Mouse (Mus musculus): ENCODE data around the gene Atxn3. TPM values are rescaled to one million over a fixed set of nuclear protein-coding genes. Genes with fewer than 3 reads are reported as not detected.
A peak's percentile ranks its signal among the peaks of the same experiment; 100 is the strongest.

Gene Atxn3
- polyA plus RNA-seq, 1 experiment from 2014 or later: 13.1 TPM

DNA sequence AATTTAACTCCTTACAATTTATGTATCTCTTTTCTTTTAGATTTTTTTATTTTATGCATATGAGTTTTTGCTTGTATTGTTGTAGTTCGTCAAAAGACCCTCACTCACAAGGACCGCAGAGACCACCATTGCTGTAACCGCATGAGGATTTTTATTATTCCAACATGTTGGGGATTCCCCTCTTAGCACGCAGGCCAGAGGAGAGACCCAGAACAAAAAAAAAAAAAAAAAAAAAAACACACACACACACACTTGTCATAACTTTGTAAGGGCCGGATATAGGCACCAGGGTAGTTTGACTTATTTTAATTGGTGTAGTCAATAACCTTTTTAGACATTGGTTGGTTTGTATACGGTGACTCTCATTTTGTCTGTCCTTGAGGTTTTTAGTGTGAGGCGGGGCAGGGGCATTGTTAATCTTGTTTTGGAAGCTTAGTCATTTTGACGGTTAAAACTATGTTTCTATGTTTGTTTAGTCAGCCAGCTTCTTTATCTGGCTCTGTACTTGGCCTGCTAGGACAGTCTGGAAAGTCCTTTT, 21.2 kb upstream of the Atxn3 start:
- Histone ChIP-seq H3K4me3 (ENCODE audit: low read depth, low read length) (no peak overlapping the region), H3K27me3 (replicated peaks; ENCODE audit: control insufficient read depth, insufficient read depth, low read length) (no peaks in the 10 kb centered on the region), H3K9ac (ENCODE audit: low read length) (no peak overlapping the region), H3K4me2 (ENCODE audit: low read length) (no peak overlapping the region), H3K36me3 (ENCODE audit: control insufficient read depth, insufficient read depth, low read length) (peaks cover 18% of the 10 kb centered on the region), H3K9me3 (replicated peaks; ENCODE audit: control insufficient read depth, low read length) (no peaks in the 10 kb centered on the region), H3K27ac (ENCODE audit: low read depth, low read length) (no peak overlapping the region), H3K4me1 (ENCODE audit: control insufficient read depth, insufficient read depth, low read length) (peaks cover 16% of the 10 kb centered on the region)
- no peak for DNase-seq (ENCODE audit: low spot score)
- WGBS: 92% methylated on average over 8 of the region's 8 CpGs
- no peak for ATAC-seq

DNA sequence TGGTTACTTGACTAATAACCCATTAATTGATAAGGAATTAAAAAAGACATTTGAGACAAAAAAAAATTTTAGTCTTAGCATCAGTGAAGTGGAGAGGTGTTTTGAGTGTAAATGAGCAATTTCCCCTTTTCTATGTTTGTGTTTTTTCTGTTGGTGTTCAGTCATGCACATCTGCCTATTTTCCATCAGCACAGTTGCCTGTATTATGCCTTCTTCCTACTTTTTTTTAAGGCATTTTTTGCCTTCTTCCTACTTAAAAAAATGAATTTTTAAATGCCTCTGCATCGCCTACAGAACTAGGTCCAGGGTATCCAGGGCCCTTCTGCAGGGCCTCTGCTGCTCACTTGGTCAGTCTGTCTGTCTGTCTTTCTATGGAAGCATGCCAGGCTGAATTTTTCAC, 20.5 kb upstream of the Atxn3 start:
- peaks cover 13% of the 10 kb centered on the region for H3K36me3 ChIP-seq (ENCODE audit: control insufficient read depth, insufficient read depth, low read length)
- no peak for DNase-seq (ENCODE audit: low spot score)
- no peak for ATAC-seq
- H3K4me1 ChIP-seq (ENCODE audit: control insufficient read depth, insufficient read depth, low read length): peaks cover 18% of the 10 kb centered on the region
- no peak overlapping the region for H3K9ac ChIP-seq (ENCODE audit: low read length)
- no peak overlapping the region for H3K4me2 ChIP-seq (ENCODE audit: low read length)
- H3K9me3 ChIP-seq (replicated peaks; ENCODE audit: control insufficient read depth, low read length): no peaks in the 10 kb centered on the region
- no peak overlapping the region for H3K27ac ChIP-seq (ENCODE audit: low read depth, low read length)
- WGBS: 100% methylated on average over 1 of the region's 1 CpGs
- H3K4me3 ChIP-seq (ENCODE audit: low read depth, low read length): no peak overlapping the region
- H3K27me3 ChIP-seq (replicated peaks; ENCODE audit: control insufficient read depth, insufficient read depth, low read length): no peaks in the 10 kb centered on the region

DNA sequence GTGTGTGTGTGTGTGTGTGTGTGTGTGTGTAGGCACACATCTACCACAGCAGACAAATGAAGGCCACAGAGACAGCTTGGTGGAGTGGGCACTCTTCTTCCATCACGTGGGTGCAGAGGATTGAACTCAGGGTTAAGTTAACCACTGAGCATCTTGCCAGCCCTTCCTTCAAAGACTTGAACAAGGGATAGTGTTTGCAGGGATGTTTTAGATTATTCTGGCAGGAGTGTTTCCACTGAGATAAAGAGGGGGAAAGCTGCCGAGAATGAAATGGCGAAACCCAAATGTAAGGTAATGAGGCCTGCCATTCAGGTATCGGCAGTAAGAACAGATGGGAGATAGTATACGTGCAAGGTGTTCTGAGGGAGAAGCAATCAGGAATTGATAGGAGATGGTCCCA, 20.1 kb upstream of the Atxn3 start:
- ATAC-seq (no peak), DNase-seq (ENCODE audit: low spot score) (no peak)
- H3K36me3 ChIP-seq (ENCODE audit: control insufficient read depth, insufficient read depth, low read length): peaks cover 12% of the 10 kb centered on the region
- no peak overlapping the region for H3K27ac ChIP-seq (ENCODE audit: low read depth, low read length)
- no peak overlapping the region for H3K9ac ChIP-seq (ENCODE audit: low read length)
- no peaks in the 10 kb centered on the region for H3K27me3 ChIP-seq (replicated peaks; ENCODE audit: control insufficient read depth, insufficient read depth, low read length)
- WGBS: 87% methylated on average over 5 of the region's 5 CpGs
- no peak overlapping the region for H3K4me2 ChIP-seq (ENCODE audit: low read length)
- H3K4me1 ChIP-seq (ENCODE audit: control insufficient read depth, insufficient read depth, low read length): peaks cover 18% of the 10 kb centered on the region
- no peaks in the 10 kb centered on the region for H3K9me3 ChIP-seq (replicated peaks; ENCODE audit: control insufficient read depth, low read length)
- H3K4me3 ChIP-seq (ENCODE audit: low read depth, low read length): no peak overlapping the region

DNA sequence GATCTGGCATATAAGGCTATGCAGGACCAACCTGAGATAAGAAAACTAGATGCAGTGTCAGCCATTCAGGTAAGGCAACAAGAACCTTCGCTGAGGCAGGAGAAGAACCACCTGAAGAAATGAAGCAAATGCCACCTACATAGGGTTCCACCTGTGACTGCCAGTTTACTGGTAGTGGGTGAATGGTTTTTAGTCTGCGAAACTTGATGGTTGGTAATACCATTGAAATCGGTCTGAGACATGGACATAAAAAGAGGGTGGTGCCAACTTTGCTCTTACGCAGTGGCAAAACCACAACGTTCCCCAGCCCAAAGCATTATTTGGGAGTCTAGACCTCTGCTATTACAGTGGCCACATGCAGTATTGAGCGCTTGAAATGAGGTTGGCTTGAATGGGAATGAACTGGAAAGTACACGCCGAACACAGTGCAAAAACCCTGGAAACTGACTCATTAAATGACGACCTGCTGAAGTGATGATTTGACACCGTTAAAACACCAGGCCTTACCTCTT, 19.4 kb upstream of the Atxn3 start:
- Histone ChIP-seq H3K4me2 (ENCODE audit: low read length) (peak overlapping the region; percentile 74; the same call in 1 of the 2 replicates), H3K27ac (ENCODE audit: low read depth, low read length) (no peak overlapping the region), H3K27me3 (replicated peaks; ENCODE audit: control insufficient read depth, insufficient read depth, low read length) (no peaks in the 10 kb centered on the region), H3K9ac (ENCODE audit: low read length) (peak overlapping the region; percentile 92; the same call in 1 of the 2 replicates), H3K4me3 (ENCODE audit: low read depth, low read length) (no peak overlapping the region), H3K36me3 (ENCODE audit: control insufficient read depth, insufficient read depth, low read length) (peaks cover 6% of the 10 kb centered on the region; the same call in 1 of the 2 replicates), H3K4me1 (ENCODE audit: control insufficient read depth, insufficient read depth, low read length) (peaks cover 18% of the 10 kb centered on the region), H3K9me3 (replicated peaks; ENCODE audit: control insufficient read depth, low read length) (no peaks in the 10 kb centered on the region)
- DNase-seq (ENCODE audit: low spot score): no peak
- 93% methylated on average over 10 of the region's 10 CpGs for WGBS
- no peak for ATAC-seq

DNA sequence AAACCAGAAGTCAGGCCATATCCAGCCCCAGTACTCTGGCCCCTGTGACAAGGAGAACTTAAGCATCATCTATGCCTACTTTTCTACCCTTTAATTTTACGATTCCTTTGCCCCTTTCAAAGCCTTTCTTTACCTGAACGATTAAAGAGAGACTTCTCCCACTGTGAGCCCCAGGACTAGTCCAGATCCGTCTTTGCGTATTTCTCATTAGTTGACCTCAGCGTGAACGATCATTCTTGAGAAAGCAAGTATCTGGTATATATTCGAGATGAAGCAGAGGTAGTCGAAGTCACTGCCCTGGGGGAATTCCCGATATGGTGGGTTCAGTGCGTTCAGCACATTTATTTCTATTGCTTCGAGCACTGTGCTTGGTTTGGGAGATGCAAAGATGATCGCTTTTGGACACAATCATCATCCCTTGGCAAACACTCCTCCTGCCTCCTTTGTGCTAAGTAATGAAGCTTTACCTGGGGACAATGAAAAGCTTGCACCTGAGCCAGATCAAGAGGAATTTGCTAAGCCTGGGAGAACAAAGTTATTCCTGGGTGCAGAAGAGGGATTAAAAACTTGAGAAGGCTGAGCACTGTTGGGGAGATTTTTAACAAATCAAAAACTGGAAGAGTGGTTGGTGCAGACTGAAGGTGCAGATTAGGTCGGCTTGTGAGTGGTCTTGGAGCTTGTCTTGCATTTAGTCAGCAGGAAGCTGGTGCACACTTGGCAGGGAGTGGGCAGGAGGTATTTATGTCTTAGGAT, 18.8 kb upstream of the Atxn3 start:
- Histone ChIP-seq H3K27me3 (replicated peaks; ENCODE audit: control insufficient read depth, insufficient read depth, low read length) (no peaks in the 10 kb centered on the region), H3K4me1 (ENCODE audit: control insufficient read depth, insufficient read depth, low read length) (peaks cover 18% of the 10 kb centered on the region), H3K4me2 (ENCODE audit: low read length) (peak overlapping the region; percentile 74), H3K9ac (ENCODE audit: low read length) (peak overlapping the region; percentile 92), H3K9me3 (replicated peaks; ENCODE audit: control insufficient read depth, low read length) (no peaks in the 10 kb centered on the region), H3K36me3 (ENCODE audit: control insufficient read depth, insufficient read depth, low read length) (peaks cover 5% of the 10 kb centered on the region; the same call in 1 of the 2 replicates), H3K4me3 (ENCODE audit: low read depth, low read length) (peak overlapping the region; percentile 89), H3K27ac (ENCODE audit: low read depth, low read length) (no peak overlapping the region)
- WGBS: 11% methylated on average over 13 of the region's 13 CpGs
- ATAC-seq (no peak), DNase-seq (ENCODE audit: low spot score) (no peak)

DNA sequence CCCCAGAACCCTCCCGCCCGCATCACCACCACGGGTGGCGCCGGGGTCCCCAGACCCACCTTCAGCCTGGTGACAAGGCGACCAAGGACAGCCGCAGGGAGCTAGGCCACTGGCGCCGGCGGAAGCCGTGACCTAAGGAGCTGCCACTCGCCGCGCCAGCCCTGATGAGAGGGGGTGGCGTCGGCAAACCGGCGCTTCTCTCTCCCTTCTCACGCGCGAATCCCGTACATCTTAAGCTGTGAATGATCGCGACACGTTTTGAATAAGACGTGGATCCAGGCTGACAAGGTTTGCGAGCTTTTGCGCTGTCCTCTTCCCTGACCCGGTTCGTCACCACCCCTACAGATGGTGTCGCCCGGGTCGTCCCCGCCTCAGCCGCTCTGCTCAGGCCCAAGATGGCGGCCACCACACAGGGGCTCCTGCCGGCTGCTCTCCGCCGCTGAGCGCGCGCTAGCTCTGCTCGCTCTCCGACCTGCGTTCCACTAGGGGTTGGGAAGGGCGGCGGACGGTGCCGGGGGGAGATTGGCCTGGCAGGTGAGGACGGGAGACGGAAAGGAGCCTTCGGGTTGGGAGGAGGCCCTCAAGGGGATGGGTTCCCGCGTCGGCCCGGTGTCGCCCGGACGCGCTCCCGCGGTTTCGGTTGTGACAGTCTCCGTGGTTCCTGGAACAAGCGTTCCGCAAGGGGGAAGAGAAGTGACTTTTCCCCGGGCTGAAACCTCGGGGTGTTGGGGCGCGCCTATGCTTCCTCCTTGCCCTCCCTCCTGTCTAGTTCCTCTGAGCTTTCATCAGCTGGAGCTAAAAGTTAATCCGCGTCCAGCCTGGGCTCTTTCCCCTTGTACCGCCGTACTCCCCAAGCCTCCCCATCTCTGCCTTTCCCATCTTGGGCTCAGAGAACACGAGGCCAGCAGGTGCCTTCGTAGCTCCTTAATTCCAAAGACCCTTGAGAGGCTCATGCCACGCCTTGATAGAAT, 17.8 kb upstream of the Atxn3 start, which contains the start of gene Cpsf2:
Gene Cpsf2 (plus strand): TSS at position 388 of the 971 bp plus-strand sequence.
- ATAC-seq (peak; percentile 98), DNase-seq (ENCODE audit: low spot score) (peak; percentile 88)
- peaks cover 7% of the 10 kb centered on the region; the same call in 1 of the 2 replicates for H3K36me3 ChIP-seq (ENCODE audit: control insufficient read depth, insufficient read depth, low read length)
- H3K9ac ChIP-seq (ENCODE audit: low read length): peak within 1 kb of the TSS; percentile 92
- H3K4me2 ChIP-seq (ENCODE audit: low read length): peak within 1 kb of the TSS; percentile 74
- H3K27me3 ChIP-seq (replicated peaks; ENCODE audit: control insufficient read depth, insufficient read depth, low read length): no peaks in the 10 kb centered on the region
- peaks cover 18% of the 10 kb centered on the region for H3K4me1 ChIP-seq (ENCODE audit: control insufficient read depth, insufficient read depth, low read length)
- H3K27ac ChIP-seq (ENCODE audit: low read depth, low read length): peak within 1 kb of the TSS; percentile 91
- no peaks in the 10 kb centered on the region for H3K9me3 ChIP-seq (replicated peaks; ENCODE audit: control insufficient read depth, low read length)
- under 1% methylated on average over 77 of the region's 77 CpGs for WGBS
- peak within 1 kb of the TSS; percentile 89 for H3K4me3 ChIP-seq (ENCODE audit: low read depth, low read length)

DNA sequence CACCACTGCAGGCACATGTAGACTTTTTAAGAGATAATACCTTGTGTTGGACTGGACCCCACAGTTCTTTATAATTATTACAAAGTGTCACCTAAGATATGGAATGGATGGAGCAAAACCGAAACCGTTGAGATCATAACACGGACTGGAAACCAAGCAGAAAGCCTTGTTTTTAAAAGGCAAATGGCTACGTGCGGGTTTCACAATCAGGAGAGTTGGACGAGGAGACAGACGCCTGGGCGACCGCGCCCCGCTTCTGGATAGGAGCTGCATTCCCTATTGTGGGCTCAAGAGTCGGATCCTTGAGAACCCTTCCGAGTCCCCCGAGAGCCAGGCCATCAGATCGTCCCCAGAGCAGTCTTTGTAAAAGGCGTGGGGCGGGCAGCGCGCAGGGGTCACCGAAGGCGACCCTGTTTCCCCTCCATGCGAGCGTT, 17.1 kb upstream of the Atxn3 start:
- Histone ChIP-seq H3K4me3 (ENCODE audit: low read depth, low read length) (peak overlapping the region; percentile 89), H3K4me2 (ENCODE audit: low read length) (peak overlapping the region; percentile 74), H3K36me3 (ENCODE audit: control insufficient read depth, insufficient read depth, low read length) (peaks cover 8% of the 10 kb centered on the region; the same call in 1 of the 2 replicates), H3K27me3 (replicated peaks; ENCODE audit: control insufficient read depth, insufficient read depth, low read length) (no peaks in the 10 kb centered on the region), H3K9me3 (replicated peaks; ENCODE audit: control insufficient read depth, low read length) (no peaks in the 10 kb centered on the region), H3K27ac (ENCODE audit: low read depth, low read length) (peak overlapping the region; percentile 91), H3K9ac (ENCODE audit: low read length) (peak overlapping the region; percentile 92), H3K4me1 (ENCODE audit: control insufficient read depth, insufficient read depth, low read length) (peaks cover 18% of the 10 kb centered on the region)
- peak; percentile 51 for DNase-seq (ENCODE audit: low spot score)
- WGBS: 0% methylated on average over 23 of the region's 23 CpGs
- ATAC-seq: peak; percentile 62; the same call in 1 of the 2 replicates

DNA sequence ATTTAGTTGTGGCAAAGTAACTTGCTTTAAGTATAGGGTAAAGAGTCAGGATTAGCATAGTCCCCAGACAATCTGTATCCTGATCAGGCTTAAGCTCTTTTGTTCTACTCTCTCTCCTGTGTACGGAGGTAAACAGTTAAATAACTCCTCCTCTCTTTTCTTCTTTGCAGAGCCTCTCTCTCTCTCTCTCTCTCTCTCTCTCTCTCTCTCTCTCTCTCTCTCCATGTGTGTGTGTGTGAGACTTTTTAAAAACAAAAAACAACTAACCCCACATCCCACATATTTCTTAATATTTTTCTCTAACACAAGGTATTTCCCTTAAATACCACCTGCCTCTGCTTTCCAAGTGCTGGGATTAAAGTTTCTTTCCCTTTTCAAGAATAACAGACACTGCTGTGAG, 16.5 kb upstream of the Atxn3 start:
- Histone ChIP-seq H3K9ac (ENCODE audit: low read length) (peak overlapping the region; percentile 92), H3K4me2 (ENCODE audit: low read length) (peak overlapping the region; percentile 74), H3K27ac (ENCODE audit: low read depth, low read length) (no peak overlapping the region), H3K36me3 (ENCODE audit: control insufficient read depth, insufficient read depth, low read length) (peaks cover 8% of the 10 kb centered on the region; the same call in 1 of the 2 replicates), H3K27me3 (replicated peaks; ENCODE audit: control insufficient read depth, insufficient read depth, low read length) (no peaks in the 10 kb centered on the region), H3K9me3 (replicated peaks; ENCODE audit: control insufficient read depth, low read length) (no peaks in the 10 kb centered on the region), H3K4me3 (ENCODE audit: low read depth, low read length) (peak overlapping the region; percentile 89), H3K4me1 (ENCODE audit: control insufficient read depth, insufficient read depth, low read length) (peaks cover 18% of the 10 kb centered on the region)
- ATAC-seq (no peak), DNase-seq (ENCODE audit: low spot score) (no peak)
- 7% methylated on average over 1 of the region's 1 CpGs for WGBS

All from forebrain, embryonic 14.5 days (tissue).